Mouse (Mus musculus) myocyte (in vitro differentiated cells): ENCODE measurements at regions not wholly inside any gene's neighbourhood (a gene's known extent, or its start where the extent isn't known, plus 50 kb on each side); places are given as distances from the start of the nearest gene placed in this dataset.

Source experiments
- H3K27me3 ChIP-seq: one replicate; pipeline ENCODE4 v1.6.1; 2011; ENCODE audit not compliant: control insufficient read depth, insufficient read depth, insufficient read length
- H3K36me3 ChIP-seq: one replicate; pipeline ENCODE4 v1.6.1; 2011; ENCODE audit not compliant: control insufficient read depth, insufficient read depth
- H3K4me2 ChIP-seq: one replicate; pipeline ENCODE4 v1.6.1; 2011; ENCODE audit warnings: low read depth, control low read depth
- H3K4me3 ChIP-seq: one replicate; pipeline ENCODE4 v1.5.1; 2011; ENCODE audit warnings: mild to moderate bottlenecking, control low read depth, moderate library complexity
- H3K79me2 ChIP-seq: one replicate; pipeline ENCODE4 v1.6.1; 2011; ENCODE audit not compliant: control insufficient read depth, insufficient read depth
- H3ac ChIP-seq: one replicate; pipeline ENCODE4 v1.6.1; 2011; ENCODE audit not compliant: control insufficient read depth, insufficient read length
- CEBPB ChIP-seq: IDR thresholded peaks from 2 replicates; pipeline ENCODE4 v1.6.1; 2011; ENCODE audit warnings: mild to moderate bottlenecking, moderate library complexity; ENCODE audit not compliant: poor library complexity, insufficient read depth, severe bottlenecking
- E2F4 ChIP-seq: IDR thresholded peaks from one replicate; pipeline ENCODE4 v1.6.1; 2011; ENCODE audit warnings: mild to moderate bottlenecking, control low read depth, moderate library complexity; ENCODE audit not compliant: insufficient read depth
- MAX ChIP-seq: IDR thresholded peaks from one replicate; pipeline ENCODE4 v1.6.1; 2011; ENCODE audit warnings: low read depth, mild to moderate bottlenecking, control low read depth
- MYOD1 ChIP-seq, 3 experiments: IDR thresholded peaks; one replicate each; pipeline ENCODE4 v1.6.1; 2011; ENCODE audit warnings: control low read depth in 2 of 3, low read depth in 2 of 3, mild to moderate bottlenecking in 2 of 3, moderate library complexity in 1 of 3; ENCODE audit not compliant: insufficient read length in 2 of 3, control insufficient read depth in 1 of 3
- MYOG ChIP-seq, 3 experiments: IDR thresholded peaks; one replicate each; pipeline ENCODE4 v1.6.1; 2011; ENCODE audit warnings: control low read depth in 2 of 3, low read depth in 2 of 3, mild to moderate bottlenecking in 2 of 3; ENCODE audit not compliant: insufficient read length in 2 of 3, control insufficient read depth in 1 of 3, insufficient read depth in 1 of 3
- POLR2A ChIP-seq: IDR thresholded peaks from one replicate; pipeline ENCODE4 v1.6.1; 2011; ENCODE audit warnings: low read depth, mild to moderate bottlenecking, control low read depth, moderate library complexity; ENCODE audit not compliant: insufficient read length
- POLR2AphosphoS2 ChIP-seq: IDR thresholded peaks from one replicate; pipeline ENCODE4 v1.6.1; 2011; ENCODE audit warnings: low read depth, control low read depth; ENCODE audit not compliant: insufficient read length
- REST ChIP-seq: IDR thresholded peaks from one replicate; pipeline ENCODE4 v1.6.1; 2011; ENCODE audit warnings: mild to moderate bottlenecking, control low read depth, moderate library complexity; ENCODE audit not compliant: insufficient read depth, insufficient read length
- SRF ChIP-seq: IDR thresholded peaks from one replicate; pipeline ENCODE4 v1.6.1; 2011; ENCODE audit warnings: low read depth; ENCODE audit not compliant: control insufficient read depth, insufficient read length
- TCF12 ChIP-seq: IDR thresholded peaks from one replicate; pipeline ENCODE4 v1.6.1; 2011; ENCODE audit warnings: mild to moderate bottlenecking, control low read depth; ENCODE audit not compliant: poor library complexity, insufficient read depth, severe bottlenecking
- TCF3 ChIP-seq: IDR thresholded peaks from one replicate; pipeline ENCODE4 v1.6.1; 2011; ENCODE audit warnings: low read depth, control low read depth; ENCODE audit not compliant: insufficient read length
- USF1 ChIP-seq: IDR thresholded peaks from one replicate; pipeline ENCODE4 v1.6.1; 2011; ENCODE audit warnings: low read depth, mild to moderate bottlenecking, control low read depth, moderate library complexity

DNA sequence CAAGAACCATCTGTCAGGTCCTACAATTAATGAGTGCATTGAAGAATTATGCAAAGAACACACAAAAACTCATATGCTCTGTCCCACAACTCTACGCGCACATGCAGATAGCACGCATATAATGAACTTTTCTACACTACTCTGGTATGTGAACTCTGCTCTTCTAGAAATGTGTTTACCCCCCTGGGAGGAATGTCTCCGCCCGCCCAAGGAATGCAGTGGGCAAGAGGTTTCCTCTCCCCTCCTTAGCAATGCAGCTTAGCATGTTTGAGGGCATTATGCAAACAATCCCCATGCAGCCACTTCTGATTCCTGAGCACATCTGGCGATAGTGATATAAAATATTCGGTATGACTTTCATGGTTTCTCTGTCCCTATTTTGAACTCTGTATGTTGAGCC is 59.0 kb upstream of the Tgfbr2 start:
- Histone ChIP-seq H3K27me3 (no peaks in the 10 kb centered on the region), H3ac (no peak overlapping the region), H3K79me2 (no peaks in the 10 kb centered on the region), H3K36me3 (no peaks in the 10 kb centered on the region), H3K4me2 (no peak overlapping the region), H3K4me3 (no peak overlapping the region)
- TF ChIP-seq REST, result no peak
- TF ChIP-seq USF1, result no peak
- TF ChIP-seq MAX, result no peak
- no peak for TF ChIP-seq TCF3
- TF ChIP-seq MYOD1 (IDR thresholded peaks at IDR 0.05; ENCODE audit: control insufficient read depth in 1 of 3, insufficient read length in 2 of 3, low read depth in 2 of 3), result no peak
- TF ChIP-seq POLR2AphosphoS2, result no peak
- TF ChIP-seq CEBPB, result no peak
- no peak for TF ChIP-seq TCF12
- TF ChIP-seq MYOG (IDR thresholded peaks at IDR 0.05; ENCODE audit: control insufficient read depth in 1 of 3, insufficient read depth in 1 of 3, insufficient read length in 2 of 3, low read depth in 2 of 3), result no peak
- no peak for TF ChIP-seq SRF
- TF ChIP-seq E2F4, result no peak
- no peak for TF ChIP-seq POLR2A

DNA sequence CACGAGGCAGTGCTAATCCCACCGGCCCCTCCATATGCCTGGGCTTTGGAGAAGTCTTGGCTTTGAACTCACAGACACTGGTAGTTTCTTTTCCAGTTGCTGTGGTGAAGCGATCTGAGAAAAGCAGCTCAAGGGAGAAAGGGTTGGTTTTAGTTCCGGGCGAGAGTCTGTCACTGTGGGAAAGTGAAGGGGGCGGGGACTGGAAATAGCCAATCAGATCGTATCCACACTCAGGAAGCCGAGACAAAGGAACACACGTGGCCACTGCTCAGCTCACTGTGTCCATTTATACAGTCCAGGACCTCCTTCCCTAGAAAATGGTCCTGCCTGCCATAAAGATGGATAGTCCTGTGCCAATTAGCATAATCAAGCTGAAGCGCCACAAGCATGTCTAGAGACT is 57.2 kb upstream of the Tgfbr2 start:
- H3K27me3 ChIP-seq, result no peaks in the 10 kb centered on the region
- no peak for TF ChIP-seq MYOG (IDR thresholded peaks at IDR 0.05; ENCODE audit: control insufficient read depth in 1 of 3, insufficient read depth in 1 of 3, insufficient read length in 2 of 3, low read depth in 2 of 3)
- no peak for TF ChIP-seq TCF12
- TF ChIP-seq MYOD1 (IDR thresholded peaks at IDR 0.05; ENCODE audit: control insufficient read depth in 1 of 3, insufficient read length in 2 of 3, low read depth in 2 of 3), result no peak
- TF ChIP-seq E2F4, result no peak
- no peak for TF ChIP-seq POLR2A
- TF ChIP-seq POLR2AphosphoS2, result no peak
- TF ChIP-seq USF1, result no peak
- no peak for TF ChIP-seq CEBPB
- no peak for TF ChIP-seq TCF3
- TF ChIP-seq REST, result no peak
- TF ChIP-seq SRF, result no peak
- TF ChIP-seq MAX, result no peak
- no peak overlapping the region for H3K4me3 ChIP-seq
- H3ac ChIP-seq, result no peak overlapping the region
- no peaks in the 10 kb centered on the region for H3K79me2 ChIP-seq
- H3K4me2 ChIP-seq, result no peak overlapping the region
- no peaks in the 10 kb centered on the region for H3K36me3 ChIP-seq

DNA sequence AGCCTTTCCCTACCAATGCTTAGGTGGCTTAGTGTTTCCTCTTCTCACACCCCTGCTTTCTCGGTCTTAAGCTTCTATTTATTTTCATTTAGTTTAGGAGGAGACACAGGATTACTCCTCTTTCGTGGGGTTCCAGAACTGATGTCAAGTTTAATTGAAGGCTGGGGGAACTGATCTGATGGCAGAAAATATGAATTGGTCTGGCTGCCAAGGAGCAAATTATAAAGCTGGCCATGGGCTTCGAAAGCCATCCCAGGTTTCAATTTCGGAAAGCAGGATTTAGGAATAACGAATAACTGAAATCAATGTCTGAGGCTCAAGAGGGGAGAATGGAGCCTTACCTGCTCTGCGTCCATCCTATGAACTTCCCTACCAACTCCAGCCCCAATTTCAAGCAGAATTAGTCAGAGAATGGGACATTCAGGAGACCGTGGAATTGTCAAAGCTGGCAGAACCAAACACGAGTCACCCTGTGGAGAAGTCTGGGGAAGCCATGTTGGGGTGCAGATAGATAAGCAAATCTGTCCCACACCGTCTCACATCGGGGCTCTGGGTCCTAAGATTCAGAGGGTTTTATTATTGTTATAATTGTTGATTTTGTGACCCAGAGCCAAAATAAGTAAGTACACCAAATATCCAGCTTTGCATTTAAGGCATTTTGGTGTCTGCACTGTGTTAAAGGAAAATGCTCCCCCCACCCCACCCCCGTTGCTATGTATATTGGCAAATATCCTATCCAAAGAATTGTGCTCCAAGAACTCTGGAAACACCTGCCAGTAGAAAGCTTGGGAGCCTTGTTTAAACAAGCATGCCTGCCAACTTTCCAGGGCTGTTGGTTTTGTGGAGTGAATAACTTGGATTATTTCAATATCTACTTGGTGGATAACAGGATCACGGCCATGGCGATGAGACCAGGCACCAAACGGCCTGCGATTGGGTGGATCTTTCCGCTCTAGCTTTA is 56.5 kb upstream of the Tgfbr2 start:
- Histone ChIP-seq H3ac (no peak overlapping the region), H3K4me2 (no peak overlapping the region)
- TF ChIP-seq SRF (no peak), TCF3 (no peak), POLR2A (no peak), POLR2AphosphoS2 (no peak), REST (no peak), E2F4 (no peak), CEBPB (no peak), MAX (no peak), USF1 (no peak), MYOD1 (IDR thresholded peaks at IDR 0.05; ENCODE audit: control insufficient read depth in 1 of 3, insufficient read length in 2 of 3, low read depth in 2 of 3) (no peak), TCF12 (no peak), MYOG (IDR thresholded peaks at IDR 0.05; ENCODE audit: control insufficient read depth in 1 of 3, insufficient read depth in 1 of 3, insufficient read length in 2 of 3, low read depth in 2 of 3) (no peak)

DNA sequence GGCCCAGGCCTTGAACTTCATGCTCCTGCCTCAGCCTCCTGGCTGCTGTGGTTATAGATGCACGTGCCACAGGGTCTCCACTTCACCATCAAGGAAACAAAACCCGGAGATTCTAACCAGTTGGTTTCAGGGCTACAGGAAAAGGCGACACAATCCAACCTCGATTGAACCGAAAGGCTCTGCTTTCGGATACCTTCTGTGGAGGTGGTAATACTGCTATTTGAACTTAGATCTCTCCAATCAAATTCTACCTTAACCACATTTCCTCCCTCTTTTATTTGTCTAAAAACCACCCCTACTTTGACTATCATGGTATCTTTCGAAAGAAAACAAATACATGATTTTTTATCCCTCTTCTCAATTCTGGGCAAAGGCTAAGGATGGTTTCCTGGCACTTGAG is 55.2 kb upstream of the Tgfbr2 start:
- no peaks in the 10 kb centered on the region for H3K36me3 ChIP-seq
- H3K79me2 ChIP-seq, result no peaks in the 10 kb centered on the region
- TF ChIP-seq TCF3 (no peak), E2F4 (no peak), MAX (no peak), POLR2AphosphoS2 (no peak), TCF12 (no peak), MYOD1 (IDR thresholded peaks at IDR 0.05; ENCODE audit: control insufficient read depth in 1 of 3, insufficient read length in 2 of 3, low read depth in 2 of 3) (no peak), POLR2A (no peak), MYOG (IDR thresholded peaks at IDR 0.05; ENCODE audit: control insufficient read depth in 1 of 3, insufficient read depth in 1 of 3, insufficient read length in 2 of 3, low read depth in 2 of 3) (no peak), SRF (no peak), USF1 (no peak)
- no peaks in the 10 kb centered on the region for H3K27me3 ChIP-seq
- no peak overlapping the region for H3K4me3 ChIP-seq
- H3K4me2 ChIP-seq, result no peak overlapping the region
- no peak overlapping the region for H3ac ChIP-seq

More for the DNA sequence above, 56.5 kb upstream of the Tgfbr2 start:
- Histone ChIP-seq H3K27me3 (no peaks in the 10 kb centered on the region), H3K36me3 (no peaks in the 10 kb centered on the region), H3K79me2 (no peaks in the 10 kb centered on the region), H3K4me3 (no peak overlapping the region)
